Mouse (Mus musculus): ENCODE results near the gene 1700011L22Rik. TPM values are rescaled to one million over a fixed set of nuclear protein-coding genes. Genes with fewer than 3 reads are reported as not detected.

1700011L22Rik gene
- polyA plus RNA-seq, 1 experiment from 2014 or later, result not detected

DNA sequence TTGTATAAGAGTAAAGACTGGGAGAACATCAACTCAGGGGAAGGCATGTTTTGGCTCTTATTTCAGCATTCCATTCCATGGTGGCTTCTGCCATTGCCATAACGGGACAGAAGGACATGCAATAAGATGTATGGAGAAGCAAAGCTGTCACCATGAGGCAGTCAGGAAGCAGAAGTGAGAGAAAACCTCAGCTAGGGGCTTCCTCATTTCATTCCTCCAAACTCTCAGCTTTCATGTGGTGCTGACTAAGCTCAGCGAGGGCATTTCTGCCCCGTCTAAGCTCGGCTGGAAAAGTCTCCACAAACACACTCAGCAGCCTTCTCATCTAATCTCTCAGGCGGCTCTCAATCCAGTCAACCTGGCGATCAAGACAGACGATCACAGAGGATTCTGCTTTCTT is 22.8 kb downstream of the 1700011L22Rik start:
- WGBS, result 56% methylated on average over 7 of the region's 7 CpGs
- Histone ChIP-seq H3K4me2 (ENCODE audit: low read depth, low read length) (no peak overlapping the region), H3K9ac (ENCODE audit: low read length) (no peak overlapping the region), H3K36me3 (ENCODE audit: control insufficient read depth, insufficient read depth, low read length) (no peaks in the 10 kb centered on the region), H3K27me3 (ENCODE audit: control insufficient read depth, insufficient read depth, low read depth, low read length) (no peaks in the 10 kb centered on the region), H3K9me3 (ENCODE audit: control insufficient read depth, low read length) (no peaks in the 10 kb centered on the region), H3K4me3 (ENCODE audit: low read length) (no peak overlapping the region), H3K4me1 (replicated peaks; ENCODE audit: control insufficient read depth, insufficient read depth, low read length) (peaks cover 5% of the 10 kb centered on the region; the same call in 1 of the 2 replicates), H3K27ac (ENCODE audit: low read length) (no peak overlapping the region)
- no peak for ATAC-seq (ENCODE audit: low read depth)

DNA sequence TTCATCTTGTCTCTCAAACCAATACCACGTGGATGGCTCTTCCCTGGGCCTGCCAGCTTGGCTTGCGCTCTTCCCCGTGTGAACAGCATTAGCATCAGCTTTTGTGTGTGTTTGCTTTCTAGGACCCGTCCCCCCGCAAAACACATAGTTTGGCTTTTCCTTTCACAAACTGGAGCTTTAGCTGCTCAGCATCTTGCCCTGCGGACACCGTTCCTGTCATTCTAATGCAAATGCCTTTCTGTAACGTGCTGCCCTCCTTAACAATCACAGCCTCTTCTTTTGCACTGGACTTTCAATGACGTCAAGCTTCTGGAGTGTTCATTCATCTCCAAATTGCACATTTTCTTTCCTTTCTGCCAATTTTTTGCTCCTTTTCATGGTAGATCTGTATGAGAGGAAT is 24.0 kb downstream of the 1700011L22Rik start:
- Histone ChIP-seq H3K9me3 (ENCODE audit: control insufficient read depth, low read length) (no peaks in the 10 kb centered on the region), H3K4me3 (ENCODE audit: low read length) (no peak overlapping the region), H3K36me3 (ENCODE audit: control insufficient read depth, insufficient read depth, low read length) (no peaks in the 10 kb centered on the region), H3K9ac (ENCODE audit: low read length) (no peak overlapping the region), H3K4me1 (replicated peaks; ENCODE audit: control insufficient read depth, insufficient read depth, low read length) (peaks cover 5% of the 10 kb centered on the region; the same call in 1 of the 2 replicates), H3K4me2 (ENCODE audit: low read depth, low read length) (no peak overlapping the region), H3K27me3 (ENCODE audit: control insufficient read depth, insufficient read depth, low read depth, low read length) (no peaks in the 10 kb centered on the region), H3K27ac (ENCODE audit: low read length) (no peak overlapping the region)
- ATAC-seq (ENCODE audit: low read depth), result no peak
- 88% methylated on average over 9 of the region's 9 CpGs for WGBS

DNA sequence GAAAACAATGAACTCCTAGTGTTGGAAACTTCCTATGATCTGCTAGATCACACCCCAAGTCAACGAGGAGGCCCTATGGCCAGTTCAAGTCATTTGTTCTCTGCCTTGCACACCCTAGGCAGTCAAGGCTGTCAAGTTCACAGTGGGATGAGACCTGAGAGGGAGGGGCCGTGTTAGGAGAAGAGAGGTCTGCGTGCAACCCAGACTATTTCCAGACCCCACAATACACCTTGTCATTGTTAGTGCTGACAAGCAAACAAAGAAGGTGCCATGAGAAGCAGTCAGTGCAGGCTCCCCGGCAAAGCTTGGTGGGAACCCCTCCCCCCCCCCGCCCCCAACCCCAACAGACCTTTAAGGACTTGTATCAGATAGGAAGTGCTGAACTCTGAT is 25.6 kb downstream of the 1700011L22Rik start:
- peaks cover 5% of the 10 kb centered on the region; the same call in 1 of the 2 replicates for H3K4me1 ChIP-seq (replicated peaks; ENCODE audit: control insufficient read depth, insufficient read depth, low read length)
- no peak overlapping the region for H3K27ac ChIP-seq (ENCODE audit: low read length)
- no peak overlapping the region for H3K4me3 ChIP-seq (ENCODE audit: low read length)
- H3K9me3 ChIP-seq (ENCODE audit: control insufficient read depth, low read length), result no peaks in the 10 kb centered on the region
- WGBS, result 61% methylated on average over 5 of the region's 5 CpGs
- no peaks in the 10 kb centered on the region for H3K27me3 ChIP-seq (ENCODE audit: control insufficient read depth, insufficient read depth, low read depth, low read length)
- H3K9ac ChIP-seq (ENCODE audit: low read length), result no peak overlapping the region
- H3K4me2 ChIP-seq (ENCODE audit: low read depth, low read length), result no peak overlapping the region
- no peaks in the 10 kb centered on the region for H3K36me3 ChIP-seq (ENCODE audit: control insufficient read depth, insufficient read depth, low read length)
- ATAC-seq (ENCODE audit: low read depth), result no peak

DNA sequence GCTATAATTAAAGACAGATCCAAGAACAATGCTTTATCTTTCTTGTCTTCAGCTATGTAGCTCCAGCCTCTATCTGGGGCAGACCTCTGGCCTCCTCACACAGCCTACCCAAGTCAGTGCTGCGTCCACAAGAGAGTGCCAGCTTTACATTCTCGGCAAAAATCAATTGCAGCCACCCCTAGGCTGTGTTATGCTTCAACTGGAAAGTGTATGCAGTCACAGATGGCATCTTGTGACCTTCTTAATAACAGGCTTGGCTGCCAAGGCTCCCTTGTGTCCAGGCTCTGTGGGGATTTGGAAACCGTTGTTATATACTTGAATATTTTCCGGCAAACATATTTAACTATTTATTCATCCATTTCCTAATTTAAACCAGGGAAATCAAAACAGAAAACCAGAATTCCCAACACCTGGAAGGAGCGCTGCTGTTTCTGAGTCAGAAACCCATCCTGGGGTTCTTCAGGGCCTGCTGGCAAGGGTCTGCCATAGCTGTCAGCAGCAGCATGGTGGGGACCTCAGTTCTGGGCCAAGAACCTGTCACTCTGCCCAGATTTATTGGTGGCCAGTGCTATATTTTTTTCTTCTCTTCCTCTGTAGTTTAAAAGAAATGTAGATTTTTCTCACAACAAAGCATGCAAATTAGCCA is 26.1 kb downstream of the 1700011L22Rik start:
- WGBS, result 50% methylated on average over 5 of the region's 5 CpGs
- ATAC-seq (ENCODE audit: low read depth), result no peak

DNA sequence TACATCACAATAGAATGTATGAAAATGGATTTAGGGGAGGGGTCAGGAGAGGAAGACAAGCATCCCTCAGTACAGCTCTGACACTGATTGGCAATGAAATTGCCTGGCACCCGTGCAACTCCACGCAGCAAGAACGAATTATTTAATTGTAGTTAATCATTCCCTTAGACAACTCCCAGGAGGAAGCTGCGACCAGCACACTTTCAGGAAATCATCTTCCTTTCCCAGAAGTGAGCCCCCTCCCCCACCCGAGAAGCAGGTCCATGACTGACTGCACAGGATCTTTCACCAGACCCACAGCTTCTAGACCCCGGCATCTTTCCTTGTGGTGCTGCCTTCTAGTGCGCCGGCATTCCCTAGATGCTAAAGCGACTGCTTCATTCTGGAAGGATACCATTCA is 36.7 kb downstream of the 1700011L22Rik start:
- H3K4me1 ChIP-seq (replicated peaks; ENCODE audit: control insufficient read depth, insufficient read depth, low read length), result peaks cover 24% of the 10 kb centered on the region
- no peak overlapping the region for H3K4me3 ChIP-seq (ENCODE audit: low read length)
- WGBS, result 62% methylated on average over 9 of the region's 9 CpGs
- ATAC-seq (ENCODE audit: low read depth), result no peak
- H3K27ac ChIP-seq (ENCODE audit: low read length), result no peak overlapping the region
- H3K36me3 ChIP-seq (ENCODE audit: control insufficient read depth, insufficient read depth, low read length), result no peaks in the 10 kb centered on the region
- H3K27me3 ChIP-seq (ENCODE audit: control insufficient read depth, insufficient read depth, low read depth, low read length), result no peaks in the 10 kb centered on the region
- H3K9me3 ChIP-seq (ENCODE audit: control insufficient read depth, low read length), result no peaks in the 10 kb centered on the region
- no peak overlapping the region for H3K9ac ChIP-seq (ENCODE audit: low read length)
- no peak overlapping the region for H3K4me2 ChIP-seq (ENCODE audit: low read depth, low read length)

More for the DNA sequence above, 26.1 kb downstream of the 1700011L22Rik start:
- no peak overlapping the region for H3K9ac ChIP-seq (ENCODE audit: low read length)
- no peaks in the 10 kb centered on the region for H3K27me3 ChIP-seq (ENCODE audit: control insufficient read depth, insufficient read depth, low read depth, low read length)
- no peak overlapping the region for H3K4me2 ChIP-seq (ENCODE audit: low read depth, low read length)
- H3K9me3 ChIP-seq (ENCODE audit: control insufficient read depth, low read length), result no peaks in the 10 kb centered on the region
- H3K36me3 ChIP-seq (ENCODE audit: control insufficient read depth, insufficient read depth, low read length), result no peaks in the 10 kb centered on the region
- peaks cover 5% of the 10 kb centered on the region; the same call in 1 of the 2 replicates for H3K4me1 ChIP-seq (replicated peaks; ENCODE audit: control insufficient read depth, insufficient read depth, low read length)
- no peak overlapping the region for H3K4me3 ChIP-seq (ENCODE audit: low read length)
- no peak overlapping the region for H3K27ac ChIP-seq (ENCODE audit: low read length)

DNA sequence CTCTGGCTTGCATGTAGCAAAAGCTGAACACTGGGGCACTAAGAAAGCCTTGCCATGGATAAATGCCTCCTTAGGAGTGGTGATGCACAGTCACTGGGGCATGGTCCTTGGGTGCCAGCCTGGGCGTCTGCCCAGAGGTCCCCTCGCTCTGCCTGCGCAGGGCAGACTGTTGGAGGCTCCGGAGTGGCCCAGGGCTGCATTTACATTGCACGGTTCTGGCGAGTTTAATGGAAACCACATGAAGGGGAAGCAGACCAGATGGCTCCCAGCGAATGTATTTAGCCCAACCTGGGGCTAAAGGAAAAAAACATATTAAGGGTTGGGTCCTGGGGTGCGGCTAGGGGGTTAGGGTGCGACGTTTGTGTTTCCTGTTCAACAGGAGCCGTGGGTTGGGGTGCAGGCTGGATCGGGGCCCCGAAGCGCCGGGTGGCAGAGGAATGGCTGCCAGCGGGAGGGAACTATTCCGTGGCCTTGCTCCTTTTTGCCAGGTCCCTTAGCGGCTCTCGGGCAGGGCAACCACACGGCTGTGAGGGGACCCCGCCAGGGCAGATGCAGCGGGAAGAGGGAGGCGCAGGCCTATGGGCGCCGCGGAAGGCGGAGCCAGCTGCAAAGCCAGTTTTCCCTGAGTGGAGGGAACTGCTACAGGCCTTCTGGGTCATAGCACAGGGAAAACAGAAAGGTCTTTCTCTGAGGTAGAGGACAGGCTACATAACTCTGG is 38.6 kb downstream of the 1700011L22Rik start:
- 5% methylated on average over 27 of the region's 27 CpGs for WGBS
- H3K36me3 ChIP-seq (ENCODE audit: control insufficient read depth, insufficient read depth, low read length), result no peaks in the 10 kb centered on the region
- H3K9ac ChIP-seq (ENCODE audit: low read length), result peak overlapping the region; percentile 69
- ATAC-seq (ENCODE audit: low read depth), result peak; percentile 80
- H3K9me3 ChIP-seq (ENCODE audit: control insufficient read depth, low read length), result no peaks in the 10 kb centered on the region
- peak overlapping the region; percentile 87 for H3K27ac ChIP-seq (ENCODE audit: low read length)
- H3K4me2 ChIP-seq (ENCODE audit: low read depth, low read length), result peak overlapping the region; percentile 72
- H3K27me3 ChIP-seq (ENCODE audit: control insufficient read depth, insufficient read depth, low read depth, low read length), result no peaks in the 10 kb centered on the region
- peaks cover 24% of the 10 kb centered on the region for H3K4me1 ChIP-seq (replicated peaks; ENCODE audit: control insufficient read depth, insufficient read depth, low read length)
- H3K4me3 ChIP-seq (ENCODE audit: low read length), result peak overlapping the region; percentile 44

DNA sequence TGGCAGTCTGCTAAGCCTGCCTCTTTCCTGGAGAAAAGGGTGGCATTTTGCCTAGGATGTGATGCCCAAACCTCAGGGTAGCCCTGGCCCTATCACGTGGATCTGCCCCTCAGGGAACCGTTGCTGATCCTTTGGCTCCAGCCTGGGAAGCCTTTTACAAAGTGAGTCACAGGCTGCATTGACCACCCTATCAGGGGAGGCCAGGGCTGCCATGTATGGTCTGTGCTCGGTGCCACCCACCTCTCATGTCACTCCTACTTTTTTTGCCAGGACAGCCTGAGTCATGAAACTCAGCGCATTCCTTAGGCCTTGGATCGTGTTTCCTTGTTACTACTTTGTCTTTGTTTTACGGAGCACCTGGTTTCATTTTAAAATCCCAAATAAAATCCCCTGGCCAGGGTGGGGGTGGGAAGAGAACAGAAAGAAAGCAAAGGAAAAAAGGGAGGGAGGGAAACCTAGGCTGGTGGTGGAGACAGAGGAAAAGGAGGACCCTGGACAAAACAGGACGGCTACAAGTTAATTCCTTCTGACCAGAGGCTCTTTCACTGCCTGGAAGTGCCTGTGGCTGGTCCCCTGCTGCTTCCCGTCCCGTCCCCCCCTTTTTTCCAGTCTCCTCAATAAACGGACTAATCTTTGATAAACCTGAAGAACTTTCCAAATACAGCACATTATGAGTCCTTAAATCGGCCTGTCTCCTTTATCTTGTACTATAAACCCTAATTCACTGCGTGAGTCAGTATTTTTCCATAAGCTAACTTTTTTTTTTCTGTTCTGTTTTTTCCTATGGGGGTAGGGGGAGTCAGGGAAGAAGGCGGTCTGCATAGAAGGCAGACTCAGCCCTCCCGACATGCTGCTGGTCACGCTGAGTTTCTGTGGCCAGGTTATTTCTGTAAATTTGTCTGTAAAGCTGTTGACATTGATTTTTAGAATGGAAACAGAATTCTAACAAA is 39.4 kb downstream of the 1700011L22Rik start:
- Histone ChIP-seq H3K36me3 (ENCODE audit: control insufficient read depth, insufficient read depth, low read length) (no peaks in the 10 kb centered on the region), H3K9me3 (ENCODE audit: control insufficient read depth, low read length) (no peaks in the 10 kb centered on the region), H3K9ac (ENCODE audit: low read length) (peak overlapping the region; percentile 69), H3K27me3 (ENCODE audit: control insufficient read depth, insufficient read depth, low read depth, low read length) (no peaks in the 10 kb centered on the region), H3K27ac (ENCODE audit: low read length) (peak overlapping the region; percentile 87), H3K4me3 (ENCODE audit: low read length) (peak overlapping the region; percentile 44; the same call in 1 of the 2 replicates), H3K4me1 (replicated peaks; ENCODE audit: control insufficient read depth, insufficient read depth, low read length) (peaks cover 24% of the 10 kb centered on the region), H3K4me2 (ENCODE audit: low read depth, low read length) (peak overlapping the region; percentile 72)
- 16% methylated on average over 15 of the region's 15 CpGs for WGBS
- ATAC-seq (ENCODE audit: low read depth), result peak; percentile 81

DNA sequence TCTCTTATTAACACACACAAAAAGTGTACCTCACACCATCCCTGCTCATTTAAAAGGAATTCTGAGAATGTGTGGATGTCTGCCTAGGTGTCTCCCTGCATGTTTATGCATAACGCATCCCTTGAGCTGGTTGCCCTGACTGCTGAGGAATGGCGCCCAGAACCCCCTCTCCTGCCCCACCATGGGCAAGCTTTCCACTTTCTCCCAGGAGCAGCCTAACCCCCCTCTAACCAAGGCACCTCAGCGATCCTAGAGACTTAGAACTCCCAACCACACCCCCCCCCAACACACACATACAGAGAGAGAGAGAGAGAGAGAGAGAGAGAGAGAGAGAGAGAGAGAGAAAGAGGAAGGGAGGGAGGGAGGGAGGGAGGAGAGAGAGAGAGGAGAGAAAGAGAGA is 40.2 kb downstream of the 1700011L22Rik start:
- ATAC-seq (ENCODE audit: low read depth), result no peak
- 48% methylated on average over 3 of the region's 3 CpGs for WGBS
- Histone ChIP-seq H3K36me3 (ENCODE audit: control insufficient read depth, insufficient read depth, low read length) (no peaks in the 10 kb centered on the region), H3K4me1 (replicated peaks; ENCODE audit: control insufficient read depth, insufficient read depth, low read length) (peaks cover 24% of the 10 kb centered on the region), H3K27ac (ENCODE audit: low read length) (no peak overlapping the region), H3K4me3 (ENCODE audit: low read length) (no peak overlapping the region), H3K9me3 (ENCODE audit: control insufficient read depth, low read length) (no peaks in the 10 kb centered on the region), H3K9ac (ENCODE audit: low read length) (no peak overlapping the region), H3K27me3 (ENCODE audit: control insufficient read depth, insufficient read depth, low read depth, low read length) (no peaks in the 10 kb centered on the region), H3K4me2 (ENCODE audit: low read depth, low read length) (no peak overlapping the region)

DNA sequence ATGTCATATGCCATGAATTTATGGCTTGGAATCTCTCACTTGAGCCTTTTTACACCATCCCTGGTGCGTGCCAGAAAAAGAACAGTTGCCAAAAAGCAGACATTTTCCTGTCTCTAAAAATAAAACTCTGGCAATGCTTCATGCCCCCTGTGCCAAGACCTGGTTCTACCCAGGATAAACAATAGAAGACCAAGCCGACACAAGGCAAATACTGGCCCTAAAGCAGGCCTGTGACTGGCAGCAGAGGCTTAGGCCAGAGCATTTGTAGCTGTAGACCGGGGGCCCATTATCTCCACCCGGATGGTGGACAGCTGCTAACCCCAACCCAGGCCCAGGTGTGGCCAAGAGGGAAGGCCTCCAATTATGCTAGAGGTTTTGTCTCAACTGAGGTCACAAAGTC is 41.5 kb downstream of the 1700011L22Rik start:
- Histone ChIP-seq H3K4me3 (ENCODE audit: low read length) (no peak overlapping the region), H3K36me3 (ENCODE audit: control insufficient read depth, insufficient read depth, low read length) (no peaks in the 10 kb centered on the region), H3K4me2 (ENCODE audit: low read depth, low read length) (no peak overlapping the region), H3K4me1 (replicated peaks; ENCODE audit: control insufficient read depth, insufficient read depth, low read length) (peaks cover 24% of the 10 kb centered on the region), H3K27ac (ENCODE audit: low read length) (no peak overlapping the region), H3K9me3 (ENCODE audit: control insufficient read depth, low read length) (no peaks in the 10 kb centered on the region), H3K27me3 (ENCODE audit: control insufficient read depth, insufficient read depth, low read depth, low read length) (no peaks in the 10 kb centered on the region), H3K9ac (ENCODE audit: low read length) (no peak overlapping the region)
- 52% methylated on average over 4 of the region's 4 CpGs for WGBS
- no peak for ATAC-seq (ENCODE audit: low read depth)

Measured in lung, embryonic 16.5 days (tissue).